Mouse (Mus musculus): Measurements from ENCODE around the gene Kif7.

The Kif7 gene

GRCm38 (mm10) chr7:79715187-79715981, at the start of gene Kif7:
Gene Kif7 (minus strand): TSS chr7:79715720.
- in situ Hi-C loops (cut with MboI; ENCODE audit: unreplicated experiment in 2 of 2), result no loop called here

GRCm38 (mm10) chr7:79762106-79762505, 46.6 kb upstream of the Kif7 start:
- in situ Hi-C loops (cut with MboI; ENCODE audit: unreplicated experiment in 2 of 2), result no loop called here

GRCm38 (mm10) chr7:79761124-79761876, 45.8 kb upstream of the Kif7 start:
- in situ Hi-C loops (cut with MboI; ENCODE audit: unreplicated experiment in 2 of 2), result no loop called here

- in situ Hi-C loops (cut with MboI; ENCODE audit: unreplicated experiment in 2 of 2), result no loop called here
Measured at GRCm38 (mm10) chr7:79759766-79760165, 44.2 kb upstream of the Kif7 start.

- in situ Hi-C loops (cut with MboI; ENCODE audit: unreplicated experiment in 2 of 2), result no loop called here
Measured at GRCm38 (mm10) chr7:79758176-79758575, 42.7 kb upstream of the Kif7 start.

GRCm38 (mm10) chr7:79756334-79756733, 40.8 kb upstream of the Kif7 start:
- in situ Hi-C loops (cut with MboI; ENCODE audit: unreplicated experiment in 2 of 2), result no loop called here

- in situ Hi-C loops (cut with MboI; ENCODE audit: unreplicated experiment in 2 of 2), result no loop called here
Measured at GRCm38 (mm10) chr7:79749511-79749910, 34.0 kb upstream of the Kif7 start.

GRCm38 (mm10) chr7:79747659-79748058, 32.1 kb upstream of the Kif7 start:
- in situ Hi-C loops (cut with MboI; ENCODE audit: unreplicated experiment in 2 of 2), result no loop called here

GRCm38 (mm10) chr7:79744585-79744984, 29.1 kb upstream of the Kif7 start:
- in situ Hi-C loops (cut with MboI; ENCODE audit: unreplicated experiment in 2 of 2), result no loop called here

- in situ Hi-C loops (cut with MboI; ENCODE audit: unreplicated experiment in 2 of 2), result no loop called here
Measured at GRCm38 (mm10) chr7:79744051-79744450, 28.5 kb upstream of the Kif7 start.

- in situ Hi-C loops (cut with MboI; ENCODE audit: unreplicated experiment in 2 of 2), result no loop called here
Measured at GRCm38 (mm10) chr7:79742659-79743536, 27.4 kb upstream of the Kif7 start, which contains the start of the genes Pex11a and Wdr93. Gene Pex11a (minus strand): TSS chr7:79743131. Gene Wdr93 (plus strand): TSS chr7:79743163.

GRCm38 (mm10) chr7:79742277-79742658, 26.7 kb upstream of the Kif7 start:
- in situ Hi-C loops (cut with MboI; ENCODE audit: unreplicated experiment in 2 of 2), result no loop called here

- in situ Hi-C loops (cut with MboI; ENCODE audit: unreplicated experiment in 2 of 2), result no loop called here
Measured at GRCm38 (mm10) chr7:79740279-79740678, 24.8 kb upstream of the Kif7 start.

- in situ Hi-C loops (cut with MboI; ENCODE audit: unreplicated experiment in 2 of 2), result loop anchor here in 1 of 2 experiments (10.0 kb wide), 1 partner anchor 364 kb away; no protein-coding TSS in a partner anchor
Measured at GRCm38 (mm10) chr7:79738913-79739312, 23.4 kb upstream of the Kif7 start.

GRCm38 (mm10) chr7:79736511-79736910, 21.0 kb upstream of the Kif7 start:
- in situ Hi-C loops (cut with MboI; ENCODE audit: unreplicated experiment in 2 of 2), result loop anchor here in 1 of 2 experiments (10.0 kb wide), 1 partner anchor 362 kb away; no protein-coding TSS in a partner anchor

- in situ Hi-C loops (cut with MboI; ENCODE audit: unreplicated experiment in 2 of 2), result loop anchor here in 1 of 2 experiments (10.0 kb wide), 1 partner anchor 360 kb away; no protein-coding TSS in a partner anchor
Measured at GRCm38 (mm10) chr7:79734563-79734962, 19.0 kb upstream of the Kif7 start.

GRCm38 (mm10) chr7:79732622-79733021, 17.1 kb upstream of the Kif7 start, which contains the start of gene Plin1:
Gene Plin1 (minus strand): TSS chr7:79732903.
- in situ Hi-C loops (cut with MboI; ENCODE audit: unreplicated experiment in 2 of 2), result loop anchor here in 1 of 2 experiments (10.0 kb wide), 1 partner anchor 358 kb away; no protein-coding TSS in a partner anchor

GRCm38 (mm10) chr7:79731438-79731837, 15.9 kb upstream of the Kif7 start:
- in situ Hi-C loops (cut with MboI; ENCODE audit: unreplicated experiment in 2 of 2), result loop anchor here in 1 of 2 experiments (10.0 kb wide), 1 partner anchor 357 kb away; no protein-coding TSS in a partner anchor

GRCm38 (mm10) chr7:79729743-79730370, 14.3 kb upstream of the Kif7 start:
- in situ Hi-C loops (cut with MboI; ENCODE audit: unreplicated experiment in 2 of 2), result loop anchor here (5.0 to 10.0 kb wide), 4 partner anchors 118 to 355 kb away; no protein-coding TSS in a partner anchor
